Mouse (Mus musculus): ENCODE measurements around the gene Prkci. TPM values are rescaled to one million over a fixed set of nuclear protein-coding genes. Genes with fewer than 3 reads are reported as not detected.

Prkci gene
- polyA plus RNA-seq, 1 experiment from 2014 or later: 28.6 TPM

DNA sequence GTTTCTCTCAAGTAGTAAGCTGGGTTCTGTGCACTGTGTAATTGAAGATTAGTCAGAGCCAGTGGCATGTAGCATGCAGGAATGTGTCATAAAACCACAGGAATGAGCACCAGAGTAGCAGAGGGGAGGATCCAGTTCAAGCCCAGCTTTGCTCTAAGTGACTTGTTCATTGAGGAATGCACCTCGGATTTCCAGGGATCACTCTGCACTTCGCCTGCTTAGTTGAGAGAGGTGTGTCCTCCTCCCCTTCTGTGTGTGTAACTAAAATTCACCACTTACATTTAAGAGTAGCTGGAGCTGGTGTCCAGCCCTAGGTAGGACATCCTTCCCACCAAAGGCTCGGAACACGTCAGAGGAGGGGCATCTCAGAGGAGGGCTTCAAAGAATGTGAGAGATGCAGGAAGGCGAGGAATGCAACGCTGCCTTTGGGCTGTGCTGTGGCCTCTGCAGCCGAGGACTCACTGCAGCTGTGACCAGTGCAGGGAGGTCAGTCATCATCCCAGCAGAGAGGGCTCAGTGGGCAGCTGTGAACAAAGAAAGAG is 27.4 kb downstream of the Prkci start:
- Histone ChIP-seq H3K9me3 (no peaks in the 10 kb centered on the region), H3K4me2 (no peak overlapping the region), H3K27me3 (no peaks in the 10 kb centered on the region), H3K4me3 (no peak overlapping the region), H3K36me3 (no peaks in the 10 kb centered on the region), H3K4me1 (replicated peaks) (no peaks in the 10 kb centered on the region), H3K27ac (replicated peaks) (no peak overlapping the region), H3K9ac (no peak overlapping the region)
- no peak for ATAC-seq (ENCODE audit: low FRiP score, low read depth)
- 27% methylated on average over 7 of the region's 7 CpGs for WGBS

DNA sequence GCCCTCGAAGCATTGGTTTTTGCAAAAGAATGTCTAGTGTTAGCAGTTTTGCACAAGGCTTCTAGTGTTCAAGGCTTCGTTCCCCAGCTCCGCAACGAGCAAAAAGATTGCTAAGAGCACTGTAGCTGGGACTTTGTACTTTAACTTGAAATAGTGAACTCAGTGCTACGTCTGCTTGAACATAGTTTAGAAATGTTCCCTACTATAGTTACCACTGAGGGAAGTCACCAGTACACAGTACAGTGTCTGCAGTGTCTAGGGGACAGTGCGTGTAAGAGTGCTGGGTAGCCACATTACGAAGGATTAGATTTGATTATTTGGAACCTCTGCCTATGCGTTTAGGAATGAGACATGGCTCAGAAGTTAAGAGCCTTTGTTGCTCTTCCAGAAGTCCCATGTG is 32.2 kb downstream of the Prkci start:
- Histone ChIP-seq H3K27me3 (no peaks in the 10 kb centered on the region), H3K4me3 (no peak overlapping the region), H3K9me3 (no peaks in the 10 kb centered on the region), H3K4me2 (no peak overlapping the region), H3K27ac (replicated peaks) (no peak overlapping the region), H3K9ac (no peak overlapping the region), H3K4me1 (replicated peaks) (no peaks in the 10 kb centered on the region), H3K36me3 (peaks cover 11% of the 10 kb centered on the region; the same call in 1 of the 2 replicates)
- no peak for ATAC-seq (ENCODE audit: low FRiP score, low read depth)
- 94% methylated on average over 8 of the region's 8 CpGs for WGBS

DNA sequence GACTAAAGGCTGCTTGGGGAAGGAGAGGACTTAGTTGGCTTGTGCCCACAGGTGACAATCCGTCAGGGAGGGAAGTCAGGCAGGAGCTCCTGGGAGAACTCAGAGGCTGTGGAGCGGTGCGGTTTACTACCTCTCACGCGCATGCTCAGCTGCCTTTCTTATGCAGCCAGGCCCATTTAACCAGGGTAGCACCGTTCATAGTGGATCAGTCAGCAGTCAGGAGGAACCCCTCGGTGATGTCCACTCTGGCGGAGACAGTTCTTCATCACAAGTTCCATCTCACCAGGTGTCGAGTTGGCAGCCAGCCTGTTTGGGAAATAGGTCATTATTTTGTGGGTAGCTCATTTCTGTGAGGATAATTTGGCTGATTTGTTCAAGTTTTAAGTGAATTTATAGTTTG is 36.1 kb downstream of the Prkci start:
- 88% methylated on average over 9 of the region's 9 CpGs for WGBS
- no peaks in the 10 kb centered on the region for H3K9me3 ChIP-seq
- no peak for ATAC-seq (ENCODE audit: low FRiP score, low read depth)
- no peaks in the 10 kb centered on the region for H3K4me1 ChIP-seq (replicated peaks)
- no peak overlapping the region for H3K4me3 ChIP-seq
- H3K4me2 ChIP-seq: no peak overlapping the region
- H3K36me3 ChIP-seq: peaks cover 17% of the 10 kb centered on the region; the same call in 1 of the 2 replicates
- no peak overlapping the region for H3K27ac ChIP-seq (replicated peaks)
- H3K27me3 ChIP-seq: no peaks in the 10 kb centered on the region
- no peak overlapping the region for H3K9ac ChIP-seq

DNA sequence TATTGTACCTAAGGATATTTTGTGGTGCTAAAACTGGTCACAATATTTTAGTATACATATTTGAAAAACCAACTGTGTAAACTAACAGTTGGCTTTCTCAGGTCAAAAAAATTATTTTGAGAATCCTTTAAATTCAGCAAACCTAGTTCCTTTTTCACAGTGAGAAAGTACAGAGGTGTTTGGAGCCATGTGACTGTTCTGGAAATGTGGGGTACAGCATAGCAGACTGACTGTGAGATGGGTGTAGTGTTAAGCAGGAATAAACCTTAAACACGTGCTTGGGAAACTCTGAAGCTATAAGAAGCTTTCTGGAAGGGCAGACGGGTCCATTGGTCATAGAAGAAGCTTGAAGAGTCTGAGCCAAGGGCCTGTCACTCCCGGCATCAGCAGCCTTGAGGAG is 38.1 kb downstream of the Prkci start:
- Histone ChIP-seq H3K9me3 (no peaks in the 10 kb centered on the region), H3K4me3 (no peak overlapping the region), H3K27ac (replicated peaks) (no peak overlapping the region), H3K36me3 (peaks cover 21% of the 10 kb centered on the region; the same call in 1 of the 2 replicates), H3K9ac (no peak overlapping the region), H3K27me3 (no peaks in the 10 kb centered on the region), H3K4me1 (replicated peaks) (no peaks in the 10 kb centered on the region), H3K4me2 (no peak overlapping the region)
- ATAC-seq (ENCODE audit: low FRiP score, low read depth): no peak
- 85% methylated on average over 3 of the region's 3 CpGs for WGBS

DNA sequence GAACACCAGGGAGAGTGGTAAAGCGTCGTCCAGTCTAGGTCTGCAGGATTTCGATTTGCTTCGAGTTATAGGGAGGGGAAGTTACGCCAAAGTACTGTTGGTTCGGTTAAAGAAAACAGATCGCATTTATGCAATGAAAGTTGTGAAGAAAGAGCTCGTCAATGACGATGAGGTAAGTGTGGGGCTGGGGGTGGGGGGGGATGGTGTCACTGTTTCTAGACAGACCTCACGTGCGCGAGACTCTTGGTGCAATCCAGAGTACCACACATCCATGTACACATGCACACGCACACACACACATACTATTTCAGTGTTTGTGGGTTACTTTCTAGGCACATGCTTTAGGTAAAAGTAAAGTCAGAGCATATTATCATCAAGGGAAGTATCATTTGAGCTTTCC is 42.3 kb downstream of the Prkci start:
- Histone ChIP-seq H3K27ac (replicated peaks) (no peak overlapping the region), H3K9me3 (no peaks in the 10 kb centered on the region), H3K4me1 (replicated peaks) (no peaks in the 10 kb centered on the region), H3K4me3 (no peak overlapping the region), H3K27me3 (no peaks in the 10 kb centered on the region), H3K4me2 (no peak overlapping the region), H3K9ac (no peak overlapping the region), H3K36me3 (peaks cover 28% of the 10 kb centered on the region)
- ATAC-seq (ENCODE audit: low FRiP score, low read depth): no peak
- WGBS: 95% methylated on average over 13 of the region's 13 CpGs

DNA sequence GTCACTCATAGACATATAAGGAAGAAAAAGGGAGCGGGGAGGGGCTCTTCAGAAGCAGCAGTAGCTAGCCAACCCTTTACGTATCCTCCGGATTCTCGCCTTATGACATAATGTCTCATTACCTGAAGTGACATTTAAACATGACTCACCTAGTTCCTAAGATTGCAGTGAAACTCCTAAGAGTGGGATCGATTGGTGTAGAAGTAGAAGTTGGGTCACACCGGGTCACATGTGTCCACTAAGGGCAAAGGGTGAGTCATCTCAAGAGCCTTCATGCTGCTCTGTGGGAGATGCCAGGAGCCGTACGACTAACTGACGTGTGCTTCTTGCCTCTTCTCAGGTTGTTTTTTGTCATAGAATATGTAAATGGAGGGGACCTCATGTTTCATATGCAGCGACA is 43.1 kb downstream of the Prkci start:
- Histone ChIP-seq H3K27me3 (no peaks in the 10 kb centered on the region), H3K27ac (replicated peaks) (no peak overlapping the region), H3K4me1 (replicated peaks) (no peaks in the 10 kb centered on the region), H3K9ac (no peak overlapping the region), H3K4me3 (no peak overlapping the region), H3K36me3 (peaks cover 26% of the 10 kb centered on the region), H3K9me3 (no peaks in the 10 kb centered on the region), H3K4me2 (no peak overlapping the region)
- ATAC-seq (ENCODE audit: low FRiP score, low read depth): no peak
- 93% methylated on average over 10 of the region's 10 CpGs for WGBS

DNA sequence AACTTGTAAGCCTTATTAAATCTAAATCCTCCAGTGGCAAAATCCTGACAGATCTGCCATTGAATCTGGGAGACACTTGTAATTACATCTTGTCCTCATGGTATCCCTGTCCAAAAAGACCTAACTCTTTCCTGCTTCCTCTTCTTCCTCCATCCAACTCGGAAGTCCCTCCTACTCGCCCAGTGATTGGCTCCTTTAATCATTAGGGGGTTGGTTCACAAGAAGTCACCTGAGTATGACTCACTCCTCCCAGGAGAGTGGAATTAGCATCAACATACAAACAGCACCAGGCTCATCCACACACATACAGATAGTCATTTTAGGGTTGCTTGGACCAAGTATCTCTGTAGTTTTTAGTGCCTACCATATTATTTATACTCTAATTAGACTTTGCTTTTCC is 47.4 kb downstream of the Prkci start:
- Histone ChIP-seq H3K9me3 (no peaks in the 10 kb centered on the region), H3K4me3 (no peak overlapping the region), H3K4me2 (no peak overlapping the region), H3K27me3 (no peaks in the 10 kb centered on the region), H3K36me3 (peaks cover 24% of the 10 kb centered on the region), H3K9ac (no peak overlapping the region), H3K4me1 (replicated peaks) (no peaks in the 10 kb centered on the region), H3K27ac (replicated peaks) (no peak overlapping the region)
- WGBS: 89% methylated on average over 2 of the region's 2 CpGs
- no peak for ATAC-seq (ENCODE audit: low FRiP score, low read depth)

GRCm38 (mm10) chr3:31047263-31047662 is 51.7 kb downstream of the Prkci start:
- peaks cover 21% of the 10 kb centered on the region; the same call in 1 of the 2 replicates for H3K36me3 ChIP-seq
- H3K9me3 ChIP-seq: no peaks in the 10 kb centered on the region
- no peak overlapping the region for H3K4me3 ChIP-seq
- H3K27ac ChIP-seq (replicated peaks): no peak overlapping the region
- H3K27me3 ChIP-seq: no peaks in the 10 kb centered on the region
- no peak overlapping the region for H3K4me2 ChIP-seq
- H3K9ac ChIP-seq: no peak overlapping the region
- ATAC-seq (ENCODE audit: low FRiP score, low read depth): no peak
- WGBS: 67% methylated on average over 3 of the region's 3 CpGs
- H3K4me1 ChIP-seq (replicated peaks): no peaks in the 10 kb centered on the region

DNA sequence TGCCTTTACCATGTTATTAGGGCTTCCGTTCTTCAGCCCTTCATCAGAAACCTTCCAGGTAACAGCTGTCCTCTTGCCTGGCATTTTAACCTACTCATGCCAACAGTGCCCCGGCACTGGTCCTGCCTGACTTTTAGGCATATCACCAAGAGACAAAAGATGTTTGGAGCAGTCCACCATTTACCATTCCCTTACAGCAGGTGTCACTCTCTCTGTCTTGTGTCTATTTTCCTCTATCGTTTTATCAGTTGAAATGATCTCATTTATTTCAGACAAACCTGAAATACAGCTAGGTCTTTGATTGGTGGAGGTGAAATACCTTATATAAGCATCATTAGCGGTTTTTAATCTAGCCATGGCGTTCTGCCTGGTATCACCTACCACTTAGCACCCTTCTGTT is 53.5 kb downstream of the Prkci start:
- Histone ChIP-seq H3K4me2 (no peak overlapping the region), H3K27me3 (no peaks in the 10 kb centered on the region), H3K36me3 (peaks cover 21% of the 10 kb centered on the region; the same call in 1 of the 2 replicates), H3K27ac (replicated peaks) (no peak overlapping the region), H3K4me1 (replicated peaks) (no peaks in the 10 kb centered on the region), H3K9me3 (no peaks in the 10 kb centered on the region), H3K4me3 (no peak overlapping the region), H3K9ac (no peak overlapping the region)
- ATAC-seq (ENCODE audit: low FRiP score, low read depth): no peak
- 92% methylated on average over 5 of the region's 5 CpGs for WGBS

- H3K4me3 ChIP-seq: no peak overlapping the region
- H3K4me1 ChIP-seq (replicated peaks): no peaks in the 10 kb centered on the region
- no peaks in the 10 kb centered on the region for H3K27me3 ChIP-seq
- no peak overlapping the region for H3K9ac ChIP-seq
- no peaks in the 10 kb centered on the region for H3K9me3 ChIP-seq
- H3K36me3 ChIP-seq: peaks cover 18% of the 10 kb centered on the region; the same call in 1 of the 2 replicates
- no peak overlapping the region for H3K4me2 ChIP-seq
- 59% methylated on average over 7 of the region's 7 CpGs for WGBS
- no peak overlapping the region for H3K27ac ChIP-seq (replicated peaks)
- peak; percentile 38; the same call in 1 of the 2 replicates for ATAC-seq (ENCODE audit: low FRiP score, low read depth)
Measured at GRCm38 (mm10) chr3:31050375-31050774, 54.8 kb downstream of the Prkci start.

DNA sequence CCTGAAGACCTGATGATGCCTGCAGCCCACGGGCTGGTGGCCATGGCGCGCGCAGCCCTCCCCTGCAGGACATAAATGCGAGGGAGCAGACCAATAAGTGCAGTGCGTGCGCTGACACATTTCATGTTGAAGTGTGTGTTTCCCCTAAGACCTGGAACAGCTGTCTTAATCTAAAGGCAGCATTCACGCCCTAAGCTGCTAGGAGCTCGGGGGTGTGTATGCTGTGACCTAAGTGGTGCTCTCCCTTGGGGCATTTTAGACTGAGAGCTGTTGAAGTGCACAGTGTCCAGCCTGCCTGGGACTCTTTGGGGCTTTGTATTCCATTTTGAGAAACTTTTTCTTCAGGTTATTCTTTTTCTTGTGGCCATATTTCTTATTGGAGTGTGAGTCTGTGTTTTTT is 56.2 kb downstream of the Prkci start:
- H3K4me2 ChIP-seq: no peak overlapping the region
- peaks cover 18% of the 10 kb centered on the region; the same call in 1 of the 2 replicates for H3K36me3 ChIP-seq
- WGBS: 83% methylated on average over 9 of the region's 9 CpGs
- peaks cover 7% of the 10 kb centered on the region; the same call in 1 of the 2 replicates for H3K4me1 ChIP-seq (replicated peaks)
- no peak overlapping the region for H3K9ac ChIP-seq
- no peaks in the 10 kb centered on the region for H3K27me3 ChIP-seq
- no peak overlapping the region for H3K4me3 ChIP-seq
- H3K9me3 ChIP-seq: no peaks in the 10 kb centered on the region
- H3K27ac ChIP-seq (replicated peaks): no peak overlapping the region
- ATAC-seq (ENCODE audit: low FRiP score, low read depth): no peak

GRCm38 (mm10) chr3:31053191-31053590 is 57.6 kb downstream of the Prkci start:
- H3K4me3 ChIP-seq: no peak overlapping the region
- H3K4me1 ChIP-seq (replicated peaks): peaks cover 12% of the 10 kb centered on the region; the same call in 1 of the 2 replicates
- no peak for ATAC-seq (ENCODE audit: low FRiP score, low read depth)
- no peaks in the 10 kb centered on the region for H3K9me3 ChIP-seq
- peaks cover 18% of the 10 kb centered on the region; the same call in 1 of the 2 replicates for H3K36me3 ChIP-seq
- H3K4me2 ChIP-seq: no peak overlapping the region
- H3K27ac ChIP-seq (replicated peaks): no peak overlapping the region
- no peak overlapping the region for H3K9ac ChIP-seq
- H3K27me3 ChIP-seq: no peaks in the 10 kb centered on the region
- 88% methylated on average over 9 of the region's 9 CpGs for WGBS

DNA sequence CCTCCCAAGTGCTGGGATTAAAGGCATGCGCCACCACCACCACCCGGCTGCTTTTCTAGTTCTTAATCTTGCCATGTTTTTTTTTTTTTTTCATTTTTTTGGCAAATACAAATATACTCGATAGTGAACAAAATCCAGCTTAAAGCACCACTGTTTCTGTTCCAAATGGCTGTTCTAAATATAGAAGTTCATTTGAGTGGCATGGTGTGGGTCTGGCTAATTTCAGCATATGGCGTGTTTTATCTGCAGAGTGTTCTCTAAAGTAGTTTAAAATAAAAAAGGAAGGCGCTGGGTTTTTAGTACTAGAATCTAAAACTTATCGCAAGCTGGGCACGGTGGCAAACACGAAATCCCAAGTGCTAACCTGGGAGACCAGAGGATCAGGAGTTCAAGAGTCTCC is 59.3 kb downstream of the Prkci start:
- H3K4me2 ChIP-seq: no peak overlapping the region
- peaks cover 10% of the 10 kb centered on the region; the same call in 1 of the 2 replicates for H3K36me3 ChIP-seq
- no peaks in the 10 kb centered on the region for H3K9me3 ChIP-seq
- no peaks in the 10 kb centered on the region for H3K27me3 ChIP-seq
- no peak overlapping the region for H3K9ac ChIP-seq
- H3K4me3 ChIP-seq: no peak overlapping the region
- H3K27ac ChIP-seq (replicated peaks): no peak overlapping the region
- H3K4me1 ChIP-seq (replicated peaks): peaks cover 12% of the 10 kb centered on the region; the same call in 1 of the 2 replicates
- WGBS: 96% methylated on average over 8 of the region's 8 CpGs
- ATAC-seq (ENCODE audit: low FRiP score, low read depth): no peak
